Mouse (Mus musculus): ENCODE measurements at regions not wholly inside any gene's neighbourhood (a gene's known extent, or its start where the extent isn't known, plus 50 kb on each side); places are given as distances from the start of the nearest gene placed in this dataset.

- DNase-seq = no peak
These were observed 385.3 kb upstream of the Tnc start for GRCm38 (mm10) chr4:64432097-64432496.

DNA sequence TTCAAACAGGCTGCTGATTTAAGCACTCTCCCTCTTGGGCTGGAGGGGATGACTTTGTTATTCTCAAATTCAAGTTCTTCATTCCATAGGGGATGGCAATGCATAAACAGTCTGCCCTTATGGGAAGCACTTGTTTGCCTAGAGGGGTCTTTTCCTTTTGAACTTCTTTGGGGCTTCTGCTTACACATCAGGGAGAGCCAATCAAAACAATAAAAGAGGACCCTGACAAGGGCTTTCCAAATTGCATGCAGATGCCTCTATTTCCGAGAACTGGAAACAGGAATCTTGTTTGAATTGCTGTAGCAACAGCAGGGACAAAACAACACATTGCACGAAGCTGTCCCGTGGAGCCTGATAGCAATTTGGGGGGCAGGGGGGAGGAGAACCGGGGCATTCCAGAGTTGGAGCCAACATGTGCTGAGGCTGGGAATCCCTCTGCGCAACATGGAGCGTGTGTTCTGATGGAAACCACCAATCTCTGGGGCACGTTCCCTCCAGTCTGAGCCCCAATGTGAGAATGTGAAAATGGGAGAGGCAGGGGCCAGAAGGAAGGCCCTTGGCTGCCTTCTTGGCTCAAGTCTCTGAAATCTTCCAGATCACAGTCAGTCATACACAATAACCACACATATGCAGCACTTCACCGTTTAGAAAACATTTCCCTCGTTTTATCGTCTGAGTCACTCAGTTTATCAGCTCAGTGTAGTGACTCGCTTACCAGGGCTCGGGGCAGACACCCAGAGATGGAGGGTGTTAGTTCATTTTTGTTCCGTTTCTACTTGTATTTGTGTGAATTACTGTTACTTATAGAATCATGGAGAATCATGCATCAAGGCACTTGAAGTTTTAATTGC is 391.2 kb upstream of the Tnc start:
- DNase-seq = peak; percentile 67

- no peak for DNase-seq
These were observed 404.6 kb upstream of the Tnc start for GRCm38 (mm10) chr4:64451442-64451841.

DNA sequence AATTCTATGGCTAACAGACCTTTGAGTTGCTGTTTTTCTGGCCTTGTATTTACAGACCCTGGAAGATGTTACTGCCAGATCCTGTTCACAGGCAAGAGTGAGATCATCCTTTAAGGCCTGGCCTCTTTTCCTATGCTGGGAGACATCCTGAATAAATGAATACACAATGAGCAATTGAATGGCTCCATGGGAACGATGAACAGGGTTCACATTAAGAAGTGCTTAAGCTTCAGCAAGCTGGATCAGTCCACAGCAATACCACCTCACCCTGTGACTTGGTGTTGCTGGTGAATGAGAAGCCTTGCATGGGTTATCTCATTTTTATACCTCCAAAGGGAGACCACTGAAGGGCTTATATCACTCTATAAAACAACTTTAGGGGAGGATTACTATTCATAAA is 405.1 kb upstream of the Tnc start:
- DNase-seq = peak; percentile 8

DNA sequence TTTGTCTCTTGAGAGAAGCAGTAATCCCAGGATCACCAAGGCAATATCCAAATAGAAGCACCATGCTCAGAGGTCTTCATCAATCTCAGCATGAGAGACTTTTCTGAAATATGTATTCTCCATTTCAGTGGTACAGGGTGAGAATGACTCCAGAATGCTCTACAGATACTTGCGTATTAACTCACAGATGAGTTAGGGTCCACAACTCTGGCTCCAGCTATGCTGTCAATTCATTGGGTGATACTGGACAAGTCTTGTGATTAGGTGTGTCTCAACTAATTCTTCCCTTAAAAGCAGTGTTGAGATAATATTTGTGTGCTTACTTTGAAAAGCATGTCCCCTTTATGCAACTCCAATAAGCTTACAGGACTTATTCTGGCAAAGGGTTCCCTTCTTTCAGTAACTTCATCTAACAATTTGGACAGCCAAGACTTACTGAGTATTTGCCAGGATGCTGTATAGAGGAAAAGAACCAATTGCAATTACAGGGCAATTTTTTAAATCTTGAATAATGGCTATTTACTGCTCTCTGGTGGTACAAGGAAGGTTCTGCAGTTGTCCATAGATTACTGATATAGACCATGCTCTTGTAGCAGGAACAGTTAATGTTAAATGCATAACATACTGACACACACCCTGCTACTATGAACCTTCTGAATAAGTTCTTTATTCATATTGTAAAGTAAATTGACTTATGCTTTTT is 445.6 kb upstream of the Tnc start:
- peak; percentile 52 for DNase-seq

DNA sequence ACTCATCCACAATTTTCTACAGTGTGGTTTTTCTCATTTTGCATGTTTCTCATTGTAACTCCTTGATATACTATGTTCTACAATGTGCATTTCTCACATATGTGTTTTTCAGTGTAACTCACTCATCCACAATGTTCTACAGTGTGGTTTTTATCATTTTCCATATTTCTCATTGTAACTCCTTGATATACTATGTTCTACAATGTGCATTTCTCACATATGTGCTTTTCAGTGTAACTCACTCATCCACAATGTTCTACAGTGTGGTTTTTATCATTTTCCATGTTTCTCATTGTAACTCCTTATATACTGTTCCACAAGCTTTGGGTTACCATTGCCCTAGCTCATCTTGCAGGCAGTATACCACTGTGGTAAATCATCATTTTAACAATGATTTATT is 450.9 kb upstream of the Tnc start:
- peak; percentile 9 for DNase-seq

- DNase-seq = no peak
These were observed 454.0 kb upstream of the Tnc start for GRCm38 (mm10) chr4:64500635-64501395.

DNA sequence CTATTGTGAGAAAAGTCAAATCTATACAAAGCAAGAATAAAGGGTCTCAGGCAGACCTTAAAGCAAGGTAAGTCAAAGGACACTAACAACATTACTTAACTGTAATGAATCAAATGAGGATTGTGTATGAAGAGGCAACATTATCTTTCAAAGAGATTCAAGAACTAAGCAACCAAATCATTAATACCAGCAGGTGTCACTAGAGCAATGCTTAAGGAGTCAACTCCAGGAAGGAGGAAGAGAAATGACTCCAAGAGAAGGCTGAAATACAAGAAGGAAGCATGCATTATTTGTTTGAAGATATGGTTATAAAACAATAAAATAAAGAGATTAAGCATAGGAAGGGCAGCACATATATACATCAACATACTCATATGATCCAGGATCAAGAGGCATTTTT is 475.1 kb upstream of the Tnc start:
- peak; percentile 68 for DNase-seq

DNA sequence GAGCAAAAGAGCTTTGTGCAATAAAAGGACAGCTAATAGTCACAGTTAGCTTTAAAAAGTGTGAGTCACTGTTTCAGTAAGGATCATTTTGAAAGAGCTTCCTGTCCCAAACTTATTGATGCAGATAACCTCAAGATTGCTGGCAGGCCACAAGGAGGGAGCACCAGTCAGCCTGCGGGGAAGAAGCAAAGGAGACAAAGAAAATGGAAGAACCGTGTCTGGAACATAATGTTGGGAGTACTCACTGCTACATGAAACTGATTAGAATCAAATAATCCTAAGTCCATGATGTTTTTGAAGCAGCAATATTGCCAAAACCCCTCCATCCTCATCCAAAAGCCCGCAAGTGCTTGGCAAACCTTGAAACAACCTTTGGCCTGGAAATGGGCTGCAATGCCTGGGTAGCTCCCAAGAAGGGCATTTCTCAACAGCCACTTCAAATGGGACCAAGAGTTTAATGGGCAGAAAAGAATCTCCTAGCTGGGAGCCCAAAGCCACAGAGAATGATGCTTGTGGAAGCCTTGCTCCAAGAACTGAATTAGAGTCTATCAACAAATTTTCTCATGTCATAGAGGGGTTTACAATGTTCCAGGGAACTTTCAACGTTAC is 481.0 kb upstream of the Tnc start:
- no peak for DNase-seq

- peak; percentile 76 for DNase-seq
These were observed 483.8 kb upstream of the Tnc start for GRCm38 (mm10) chr4:64530585-64530984.

DNA sequence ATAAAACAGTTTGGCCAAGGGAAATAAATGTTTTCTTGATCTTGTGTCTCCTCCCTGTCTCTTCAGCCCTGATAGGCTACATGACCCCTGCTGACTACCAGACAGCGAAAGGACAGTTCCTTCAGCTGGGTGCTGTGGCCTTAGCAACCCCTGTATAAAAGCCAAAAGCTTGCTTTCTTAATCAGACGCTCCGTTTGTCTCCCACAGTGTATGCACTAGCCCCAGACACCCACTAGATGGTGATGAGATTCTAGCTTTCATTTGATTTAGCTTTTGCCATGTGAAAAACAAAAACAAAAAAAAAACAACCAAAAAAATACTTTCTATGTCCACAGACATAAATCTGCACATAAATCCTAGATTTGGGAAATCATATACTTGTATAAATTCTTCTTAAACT is 486.2 kb upstream of the Tnc start:
- peak; percentile 8 for DNase-seq

- peak; percentile 7 for DNase-seq
These were observed 488.9 kb upstream of the Tnc start for GRCm38 (mm10) chr4:64535554-64536253.

- no peak for DNase-seq
These were observed 491.2 kb upstream of the Tnc start for GRCm38 (mm10) chr4:64538009-64538408.

GRCm38 (mm10) chr4:64544576-64545185 is 497.9 kb upstream of the Tnc start:
- no peak for DNase-seq

DNA sequence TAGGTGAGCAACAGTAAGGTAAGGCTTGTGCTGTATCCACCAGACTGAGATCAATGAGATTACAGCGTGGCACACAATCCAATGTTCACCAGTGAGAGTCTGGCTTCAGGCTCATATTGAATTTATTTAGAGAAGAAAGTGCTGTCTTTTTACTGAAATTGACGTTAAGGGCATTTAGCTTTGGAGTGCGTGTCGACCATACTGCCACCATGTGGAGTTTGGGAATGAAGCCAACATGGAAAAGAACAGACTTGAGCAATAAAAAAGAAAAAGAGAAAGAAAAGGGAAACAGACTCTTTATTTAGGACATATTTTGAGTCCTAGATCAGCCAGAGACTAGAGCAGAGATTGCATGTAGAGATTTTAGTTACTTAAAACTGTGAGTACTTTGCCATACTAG is 499.6 kb upstream of the Tnc start:
- no peak for DNase-seq

GRCm38 (mm10) chr4:64562511-64562910 is 515.7 kb upstream of the Tnc start:
- no peak for DNase-seq

DNA sequence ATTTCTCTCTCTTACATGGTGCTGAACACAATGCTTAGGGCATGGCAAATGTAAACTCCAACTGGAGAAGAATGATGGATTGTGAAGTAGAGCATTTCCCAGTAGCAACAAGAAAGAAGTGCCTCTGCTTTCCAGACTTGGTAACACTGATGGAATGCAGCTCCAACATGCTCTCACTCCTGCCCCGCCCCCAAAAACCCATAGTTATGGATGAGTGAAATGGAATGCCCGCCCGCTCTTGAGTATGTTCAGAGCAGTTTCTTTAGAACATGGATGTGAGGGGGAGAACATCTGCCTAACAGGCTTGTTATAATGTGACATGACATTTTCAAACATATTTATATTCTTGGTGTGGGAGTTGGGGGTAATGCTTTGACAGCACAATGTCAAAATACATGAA is 517.2 kb upstream of the Tnc start:
- no peak for DNase-seq

DNA sequence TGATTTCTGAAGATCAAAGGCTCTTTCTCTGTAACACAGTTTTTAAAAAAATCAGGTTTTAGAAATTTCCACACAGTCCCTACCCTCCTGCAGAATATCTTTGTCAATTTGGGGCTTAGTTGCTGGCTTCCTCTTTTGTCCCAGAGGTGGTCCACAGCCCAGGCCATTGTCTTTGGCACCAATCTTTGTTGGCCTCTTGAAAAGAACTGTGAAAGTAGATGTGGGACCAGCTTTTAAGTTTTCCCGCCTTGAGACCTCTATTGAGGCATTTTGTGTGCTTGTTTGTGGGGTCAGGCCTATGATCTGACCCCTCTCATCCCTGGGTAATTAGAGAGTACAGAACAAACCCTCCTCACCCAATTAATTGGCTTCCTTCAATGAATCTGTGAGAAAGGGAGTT is 523.9 kb upstream of the Tnc start:
- DNase-seq = no peak

DNA sequence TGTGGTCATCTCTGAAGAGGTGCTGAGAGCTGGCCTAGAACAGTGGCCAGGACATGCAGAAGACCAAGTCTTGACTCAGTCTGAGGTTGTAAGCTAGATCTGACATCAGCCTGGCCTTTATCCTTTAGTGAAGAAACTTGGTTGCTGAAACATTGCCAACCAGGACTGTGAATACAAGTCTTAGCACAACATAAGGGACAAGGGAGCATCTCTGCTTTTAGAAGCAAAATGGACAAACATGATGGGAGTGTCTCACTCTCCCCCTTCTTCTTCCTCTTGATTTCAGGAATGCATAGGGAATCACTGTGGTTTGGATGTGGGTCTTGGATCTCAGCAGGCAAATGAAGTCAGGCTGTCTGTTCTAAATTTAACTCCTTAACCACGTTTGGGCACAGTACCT is 529.1 kb upstream of the Tnc start:
- DNase-seq = no peak

DNA sequence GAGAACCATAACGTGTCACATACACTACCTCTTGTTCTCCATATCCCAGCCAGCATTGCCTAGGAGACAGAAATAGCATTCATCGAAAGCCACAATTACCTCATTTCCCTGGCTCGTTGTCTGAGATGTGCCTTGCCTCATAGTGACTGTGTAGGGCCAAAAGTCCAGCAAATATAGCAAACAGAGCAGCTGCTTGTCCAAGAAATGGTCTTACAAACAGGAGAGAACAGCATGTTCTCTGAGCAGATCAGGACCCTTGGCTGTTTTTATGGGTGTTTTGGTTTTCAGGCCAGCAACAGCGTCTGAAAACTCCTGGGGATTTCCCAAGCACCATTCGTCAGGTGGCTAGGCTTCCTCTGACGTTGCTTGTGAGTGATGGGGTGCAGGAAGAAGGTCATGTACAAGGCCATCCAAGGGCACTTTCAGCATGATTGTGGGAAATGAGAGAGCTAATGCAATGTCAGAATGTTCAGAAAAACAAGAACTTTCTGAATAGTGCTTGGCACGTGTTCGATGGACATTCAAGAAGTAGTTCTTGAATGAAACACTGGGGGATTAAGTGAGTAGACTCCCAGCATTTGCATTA is 528.9 kb upstream of the Pappa start:
- DNase-seq = no peak

DNA sequence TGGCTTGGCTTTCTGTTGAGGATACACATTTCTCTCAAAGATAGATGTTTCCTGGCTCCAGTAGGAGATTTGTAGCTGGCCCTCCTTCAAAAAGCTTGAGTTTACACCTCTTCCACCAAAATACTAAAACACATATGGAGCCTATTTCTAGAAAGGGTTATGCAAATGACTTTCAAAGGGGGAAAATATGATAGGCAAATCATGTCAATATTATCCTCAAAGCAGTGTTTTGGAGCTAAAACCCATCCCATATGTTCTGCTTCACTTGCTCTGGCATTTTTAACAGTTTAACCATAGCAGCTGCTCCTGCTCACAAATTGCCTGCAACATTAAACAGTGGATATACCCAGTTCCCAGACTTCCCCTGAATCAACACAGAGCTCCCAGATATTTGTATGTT is 525.5 kb upstream of the Pappa start:
- DNase-seq = no peak

GRCm38 (mm10) chr4:64599222-64599621 is 524.8 kb upstream of the Pappa start:
- no peak for DNase-seq
